Mouse (Mus musculus) neural tube, embryonic 15.5 days (tissue): ENCODE data around the gene Ctla4. TPM values are rescaled to one million over a fixed set of nuclear protein-coding genes. Genes with fewer than 3 reads are reported as not detected.

Source experiments
- ATAC-seq: fragments of 200-750 bp; cut with Nextera tagmentation; 2 replicates; pipeline ENCODE4 v1.8.0; 2017; ENCODE audit warnings: mild to moderate bottlenecking, moderate TSS enrichment, moderate library complexity; ENCODE audit not compliant: low FRiP score
- H3K27ac ChIP-seq: fragments of 300-500 bp; sonication (generic); replicated peaks from 2 replicates; pipeline ENCODE4 v1.5.1; 2015; ENCODE audit warnings: mild to moderate bottlenecking, inconsistent platforms
- H3K27me3 ChIP-seq: fragments of 300-500 bp; sonication (generic); replicated peaks from 2 replicates; pipeline ENCODE4 v1.6.1; 2015; ENCODE audit warnings: inconsistent platforms
- H3K36me3 ChIP-seq: fragments of 300-500 bp; sonication (generic); 2 replicates; pipeline ENCODE4 v1.6.1; 2015; ENCODE audit warnings: inconsistent platforms
- H3K4me1 ChIP-seq: fragments of 300-500 bp; sonication (generic); 2 replicates; pipeline ENCODE4 v1.6.1; 2015; ENCODE audit warnings: inconsistent platforms
- H3K4me2 ChIP-seq: fragments of 300-500 bp; sonication (generic); 2 replicates; pipeline ENCODE4 v1.6.1; 2015; ENCODE audit warnings: inconsistent platforms, mild to moderate bottlenecking, moderate library complexity
- H3K4me3 ChIP-seq: fragments of 300-500 bp; sonication (generic); replicated peaks from 2 replicates; pipeline ENCODE4 v1.5.1; 2015; ENCODE audit warnings: mild to moderate bottlenecking, inconsistent platforms
- H3K9ac ChIP-seq: fragments of 300-500 bp; sonication (generic); replicated peaks from 2 replicates; pipeline ENCODE4 v1.6.1; 2015; ENCODE audit warnings: mild to moderate bottlenecking, inconsistent platforms
- H3K9me3 ChIP-seq: fragments of 300-500 bp; sonication (generic); replicated peaks from 2 replicates; pipeline ENCODE4 v1.6.1; 2016; ENCODE audit warnings: inconsistent platforms
- WGBS: fragments of 180-500 bp; shearing (Covaris S2); methylation state at CpG from one replicate; pipeline ENCODE4 v1.1.7; 2015; ENCODE audit warnings: mixed read lengths; 5-methylcytosine and 5-hydroxymethylcytosine counted together
- polyA plus RNA-seq: library from polyadenylated mRNA; unstranded; fragments of >200 nt; fragmentation: Nextera tagmentation; extraction: Ambion mirVana; gene quantifications from 2 replicates; pipeline ENCODE4 v1.2.1, GENCODE M21; 2015

Gene Ctla4
- polyA plus RNA-seq, 1 experiment from 2014 or later: not detected

- ATAC-seq: no peak
- H3K4me1 ChIP-seq: no peaks in the 10 kb centered on the region
- no peaks in the 10 kb centered on the region for H3K36me3 ChIP-seq
- H3K9me3 ChIP-seq: no peaks in the 10 kb centered on the region
- H3K27me3 ChIP-seq: no peaks in the 10 kb centered on the region
- 92% methylated on average over 7 of the region's 7 CpGs for WGBS
- H3K4me3 ChIP-seq: no peak overlapping the region
- H3K4me2 ChIP-seq: no peak overlapping the region
- H3K9ac ChIP-seq: no peak overlapping the region
- no peak overlapping the region for H3K27ac ChIP-seq
Measured at GRCm38 (mm10) chr1:60953686-60954085, 66.9 kb downstream of the Ctla4 start.

- Histone ChIP-seq H3K4me3 (no peak overlapping the region), H3K36me3 (no peaks in the 10 kb centered on the region), H3K4me2 (no peak overlapping the region), H3K9me3 (no peaks in the 10 kb centered on the region), H3K4me1 (no peaks in the 10 kb centered on the region), H3K27me3 (no peaks in the 10 kb centered on the region), H3K9ac (no peak overlapping the region), H3K27ac (no peak overlapping the region)
- no peak for ATAC-seq
- WGBS: 59% methylated on average over 2 of the region's 2 CpGs
Measured at GRCm38 (mm10) chr1:60954759-60955158, 68.0 kb downstream of the Ctla4 start.

GRCm38 (mm10) chr1:60955186-60955585, 68.4 kb downstream of the Ctla4 start:
- Histone ChIP-seq H3K9me3 (no peaks in the 10 kb centered on the region), H3K27me3 (no peaks in the 10 kb centered on the region), H3K4me2 (no peak overlapping the region), H3K4me3 (no peak overlapping the region), H3K9ac (no peak overlapping the region), H3K4me1 (no peaks in the 10 kb centered on the region), H3K36me3 (no peaks in the 10 kb centered on the region), H3K27ac (no peak overlapping the region)
- no peak for ATAC-seq
- WGBS: 94% methylated on average over 3 of the region's 3 CpGs

- H3K4me3 ChIP-seq: no peak overlapping the region
- no peaks in the 10 kb centered on the region for H3K27me3 ChIP-seq
- 87% methylated on average over 6 of the region's 6 CpGs for WGBS
- H3K9ac ChIP-seq: no peak overlapping the region
- no peak for ATAC-seq
- no peaks in the 10 kb centered on the region for H3K9me3 ChIP-seq
- H3K4me2 ChIP-seq: no peak overlapping the region
- H3K4me1 ChIP-seq: no peaks in the 10 kb centered on the region
- no peaks in the 10 kb centered on the region for H3K36me3 ChIP-seq
- H3K27ac ChIP-seq: no peak overlapping the region
Measured at GRCm38 (mm10) chr1:60956196-60956595, 69.4 kb downstream of the Ctla4 start.

GRCm38 (mm10) chr1:60958287-60958686, 71.5 kb downstream of the Ctla4 start:
- Histone ChIP-seq H3K9ac (no peak overlapping the region), H3K4me2 (no peak overlapping the region), H3K4me1 (no peaks in the 10 kb centered on the region), H3K4me3 (no peak overlapping the region), H3K9me3 (no peaks in the 10 kb centered on the region), H3K36me3 (no peaks in the 10 kb centered on the region), H3K27ac (no peak overlapping the region), H3K27me3 (no peaks in the 10 kb centered on the region)
- 81% methylated on average over 1 of the region's 1 CpGs for WGBS
- ATAC-seq: no peak

- ATAC-seq: no peak
- H3K4me3 ChIP-seq: no peak overlapping the region
- WGBS: 92% methylated on average over 4 of the region's 4 CpGs
- no peak overlapping the region for H3K4me2 ChIP-seq
- no peak overlapping the region for H3K27ac ChIP-seq
- no peaks in the 10 kb centered on the region for H3K36me3 ChIP-seq
- H3K9ac ChIP-seq: no peak overlapping the region
- no peaks in the 10 kb centered on the region for H3K9me3 ChIP-seq
- H3K4me1 ChIP-seq: no peaks in the 10 kb centered on the region
- no peaks in the 10 kb centered on the region for H3K27me3 ChIP-seq
Measured at GRCm38 (mm10) chr1:60959246-60959645, 72.4 kb downstream of the Ctla4 start.

GRCm38 (mm10) chr1:60960451-60960850, 73.7 kb downstream of the Ctla4 start:
- ATAC-seq: no peak
- Histone ChIP-seq H3K27me3 (no peaks in the 10 kb centered on the region), H3K9ac (no peak overlapping the region), H3K4me1 (no peaks in the 10 kb centered on the region), H3K27ac (no peak overlapping the region), H3K36me3 (no peaks in the 10 kb centered on the region), H3K9me3 (no peaks in the 10 kb centered on the region), H3K4me2 (no peak overlapping the region), H3K4me3 (no peak overlapping the region)
- WGBS: 86% methylated on average over 11 of the region's 11 CpGs

GRCm38 (mm10) chr1:60961080-60961479, 74.3 kb downstream of the Ctla4 start:
- Histone ChIP-seq H3K4me1 (no peaks in the 10 kb centered on the region), H3K36me3 (no peaks in the 10 kb centered on the region), H3K4me3 (no peak overlapping the region), H3K27me3 (no peaks in the 10 kb centered on the region), H3K9me3 (no peaks in the 10 kb centered on the region), H3K4me2 (no peak overlapping the region), H3K27ac (no peak overlapping the region), H3K9ac (no peak overlapping the region)
- ATAC-seq: no peak
- 24% methylated on average over 4 of the region's 4 CpGs for WGBS

GRCm38 (mm10) chr1:60962095-60962494, 75.3 kb downstream of the Ctla4 start:
- H3K9me3 ChIP-seq: no peaks in the 10 kb centered on the region
- no peak overlapping the region for H3K4me3 ChIP-seq
- H3K27me3 ChIP-seq: no peaks in the 10 kb centered on the region
- ATAC-seq: no peak
- H3K36me3 ChIP-seq: no peaks in the 10 kb centered on the region
- H3K4me2 ChIP-seq: no peak overlapping the region
- no peaks in the 10 kb centered on the region for H3K4me1 ChIP-seq
- WGBS: 93% methylated on average over 4 of the region's 4 CpGs
- H3K27ac ChIP-seq: no peak overlapping the region
- no peak overlapping the region for H3K9ac ChIP-seq

Other genes with a start within 250 kb of the Ctla4 start
- gene Cd28, start 170.2 kb upstream of the Ctla4 start, polyA plus RNA-seq: 0.18 and 1.2 TPM in 2 replicates
- 0.12 and 1.8 TPM in 2 replicates for gene Icos, start 90.9 kb downstream of the Ctla4 start, polyA plus RNA-seq